Mouse (Mus musculus): ENCODE results near the gene Cyp27b1.

- TF ChIP-seq POLR2A (IDR thresholded peaks at IDR 0.05; ENCODE audit: control insufficient read depth, extremely low read depth, insufficient read depth, low read length, poor library complexity) (no peak), CTCF (IDR thresholded peaks at IDR 0.05; ENCODE audit: borderline replicate concordance, control insufficient read depth, extremely low read depth, insufficient read depth, low read length, poor library complexity) (no peak)
Observed at GRCm38 (mm10) chr10:127002765-127003164, 45.3 kb upstream of the Cyp27b1 start.

Measured in thymus, adult 2 months (tissue).